21 mouse cellular contexts compared by ENCODE assay signal in genomic region chr4:155075813-155076212, GRCm38 (mm10). TPM values are rescaled to one million over a fixed set of nuclear protein-coding genes. Genes with fewer than 3 reads are reported as not detected.
"Had no signal": no experiment of that assay in that cellular context is flagged by ENCODE, and none has a peak within 500 bp of the region (broad histone marks: within the 10 kb centered on the region; RNA-seq: fewer than 3 reads in every experiment).

No protein-coding gene starts in this region.

- H3K4me3 ChIP-seq: limb, embryonic 12.5 days; limb, embryonic 15.5 days; midbrain, embryonic 12.5 days; midbrain, embryonic 15.5 days; neural tube, embryonic 13.5 days; stomach, embryonic 15.5 days had no signal

- H3K27ac ChIP-seq: hindbrain, postnatal 0 days; limb, embryonic 12.5 days; limb, embryonic 15.5 days; macrophage; midbrain, embryonic 12.5 days; midbrain, embryonic 15.5 days; neural tube, embryonic 13.5 days; stomach, embryonic 15.5 days had no signal

- H3K27me3 ChIP-seq: limb, embryonic 12.5 days; limb, embryonic 15.5 days; midbrain, embryonic 12.5 days; midbrain, embryonic 15.5 days; neural tube, embryonic 13.5 days; stomach, embryonic 15.5 days had no signal

- H3K9me3 ChIP-seq: limb, embryonic 12.5 days; limb, embryonic 15.5 days; midbrain, embryonic 12.5 days; midbrain, embryonic 15.5 days; neural tube, embryonic 13.5 days; stomach, embryonic 15.5 days had no signal

- DNase-seq: kidney, adult 18-20 months; kidney, postnatal 14 days; kidney, postnatal 4 days; left cerebral cortex, postnatal 4 days; lung, embryonic 14.5 days; retina, postnatal 1 day; right cerebral cortex, postnatal 25 days; spleen, adult 18-20 months; thymus, postnatal 25 days had no signal

- ATAC-seq: hindbrain, postnatal 0 days; inflammation-experienced regulatory T-cells, adult 6 months; lung, postnatal 0 days; midbrain, embryonic 15.5 days had no signal

- H3K4me2 ChIP-seq: limb, embryonic 12.5 days; limb, embryonic 15.5 days; lung, embryonic 14.5 days; midbrain, embryonic 12.5 days; midbrain, embryonic 15.5 days; neural tube, embryonic 13.5 days; stomach, embryonic 15.5 days had no signal

- H3K4me1 ChIP-seq: limb, embryonic 12.5 days; midbrain, embryonic 12.5 days; midbrain, embryonic 15.5 days; neural tube, embryonic 13.5 days; stomach, embryonic 15.5 days had no signal

- H3K9ac ChIP-seq: limb, embryonic 12.5 days; limb, embryonic 15.5 days; lung, embryonic 14.5 days; midbrain, embryonic 12.5 days; midbrain, embryonic 15.5 days; neural tube, embryonic 13.5 days; stomach, embryonic 15.5 days had no signal

RNA-seq across cellular contexts. Expression of gene Plch2, which starts 19.2 kb away (rescaled TPM):
- total RNA-seq: megakaryocyte, adult 5-6 weeks; neutrophil, adult 5-6 weeks had no signal
- polyA plus RNA-seq: inflammation-experienced regulatory T-cells, adult 6 months; macrophage had no signal
